Mouse (Mus musculus) CD4-positive, CD25-positive, alpha-beta regulatory T cell, adult 2 months (primary cell): Measurements from ENCODE around the gene Car2.

Experiments used
- DNase-seq: peaks from one replicate; pipeline ENCODE4 v3.0.0-alpha.2; 2012; ENCODE audit warnings: low read depth, low spot score

Car2 gene

GRCm38 (mm10) chr3:14878749-14879223, 7.3 kb upstream of the Car2 start:
- DNase-seq = no peak

DNA sequence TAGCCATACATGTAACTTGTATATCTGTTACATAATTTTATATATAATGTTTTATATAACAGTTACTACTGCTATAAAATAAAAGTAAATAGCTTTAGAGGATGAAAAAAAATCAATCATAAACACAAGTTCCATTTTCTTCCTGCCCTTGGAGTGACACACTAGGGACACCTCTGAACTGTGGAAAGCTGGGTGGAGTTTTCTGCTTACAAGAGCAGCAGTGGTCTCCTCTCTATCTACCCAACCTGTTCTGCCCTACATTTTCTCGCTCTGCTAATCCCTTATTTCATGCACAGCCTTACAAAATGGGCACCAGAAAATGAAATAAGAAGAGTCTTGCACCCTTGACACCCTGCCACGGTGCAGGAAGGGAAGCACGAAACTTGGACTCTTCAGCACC, 6.8 kb upstream of the Car2 start:
- no peak for DNase-seq

DNA sequence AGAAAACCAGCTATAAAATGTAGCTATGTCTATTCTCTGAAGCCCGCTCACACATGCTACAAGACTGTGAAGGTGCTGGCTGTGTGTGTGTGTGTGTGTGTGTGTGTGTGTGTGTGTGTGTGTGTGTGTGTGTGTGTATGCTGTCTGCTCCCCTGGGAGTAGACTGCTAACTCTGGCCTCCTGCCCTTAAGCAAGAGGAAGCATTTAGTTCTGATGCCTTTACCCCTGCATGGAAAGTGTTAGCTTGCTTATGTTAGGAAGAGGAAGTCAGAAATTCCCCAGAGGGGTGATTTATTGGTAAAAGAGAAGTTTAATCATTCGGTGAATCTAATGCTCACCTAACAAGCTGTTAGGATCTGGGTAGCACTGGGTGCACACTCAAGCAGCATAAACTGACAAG, 5.8 kb upstream of the Car2 start:
- DNase-seq = no peak

- DNase-seq = no peak
These were observed 4.1 kb upstream of the Car2 start for GRCm38 (mm10) chr3:14882005-14882404.

GRCm38 (mm10) chr3:14882756-14883155, 3.3 kb upstream of the Car2 start:
- no peak for DNase-seq

DNA sequence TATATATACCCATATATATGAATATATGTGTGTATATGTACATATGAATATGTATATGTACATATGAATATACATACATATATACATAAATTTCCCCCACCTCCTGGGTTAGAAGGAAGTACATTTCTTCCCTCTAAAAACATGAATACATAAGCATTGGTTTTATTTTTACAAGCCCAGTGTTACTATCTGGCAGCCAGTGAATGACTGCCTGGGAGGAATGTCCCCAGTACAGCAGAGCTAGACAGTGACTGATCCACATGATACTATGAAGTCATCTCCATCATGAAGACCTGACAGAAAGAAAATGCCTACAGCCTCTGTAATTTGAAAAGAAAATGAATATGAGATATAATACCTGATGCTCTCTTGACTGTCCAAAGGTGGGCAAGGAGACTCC, 1.2 kb upstream of the Car2 start:
- DNase-seq = no peak

- DNase-seq = peak; percentile 19
These were observed 1.1 kb downstream of the Car2 start for GRCm38 (mm10) chr3:14887134-14887666.

- no peak for DNase-seq
These were observed 1.7 kb downstream of the Car2 start for GRCm38 (mm10) chr3:14887686-14888295.

DNA sequence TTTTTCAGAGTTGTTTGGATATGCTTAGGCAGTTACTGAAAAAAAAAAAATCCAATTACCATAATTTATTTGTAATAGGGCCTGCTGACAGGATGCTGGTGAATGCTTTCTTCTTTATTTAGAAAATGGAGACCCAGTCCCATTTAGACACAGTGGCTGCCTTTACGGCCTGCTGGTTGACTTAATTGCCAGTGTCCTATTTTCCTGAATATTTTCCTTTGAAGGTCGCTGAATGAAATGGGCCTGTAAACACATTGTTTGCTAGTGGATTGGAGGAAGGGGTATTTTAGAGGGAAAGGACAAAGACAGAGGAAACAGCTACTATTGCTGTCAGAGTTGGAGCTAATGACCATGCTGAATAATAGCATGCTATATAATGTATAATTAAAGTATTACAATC, 2.5 kb downstream of the Car2 start:
- no peak for DNase-seq

DNA sequence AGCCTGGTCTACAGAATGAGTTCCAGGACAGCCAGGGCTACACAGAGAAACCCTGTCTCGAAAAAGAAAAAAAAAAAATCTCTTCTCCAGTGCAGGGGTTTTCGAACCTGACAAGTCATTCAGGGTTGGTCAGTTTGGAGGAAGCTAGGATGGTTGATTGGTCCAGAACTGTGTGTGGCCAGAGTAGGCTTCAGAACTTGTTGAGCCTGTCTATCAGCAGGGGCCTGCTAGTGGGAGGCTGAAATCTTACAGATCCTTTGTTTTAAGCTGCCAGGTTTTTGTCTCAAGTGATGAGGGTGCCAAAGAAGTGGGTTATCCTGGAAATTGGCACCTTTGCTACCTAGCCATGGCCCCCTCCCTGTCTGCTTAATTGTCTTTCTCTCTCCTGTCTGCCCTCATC, 3.0 kb downstream of the Car2 start:
- DNase-seq = no peak

- no peak for DNase-seq
These were observed 3.8 kb downstream of the Car2 start for GRCm38 (mm10) chr3:14889716-14890409.

DNA sequence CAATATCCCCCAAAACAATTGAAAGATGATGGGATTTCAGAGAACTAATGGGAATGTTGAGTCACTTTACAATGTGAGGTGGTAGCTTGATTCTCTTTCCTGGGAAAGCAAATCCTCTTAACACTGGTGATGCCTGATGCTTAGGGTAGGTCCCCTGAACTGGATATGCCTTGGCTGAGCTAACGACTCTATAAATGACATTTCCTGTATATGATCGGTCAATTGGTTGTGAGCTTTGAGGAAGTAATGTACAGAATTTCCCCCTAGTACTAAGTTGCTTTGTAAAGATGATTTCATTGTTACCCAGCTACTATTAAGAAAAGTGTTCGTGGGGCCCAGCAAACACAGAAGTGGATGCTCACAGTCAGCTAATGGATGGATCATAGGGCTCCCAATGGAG, 6.9 kb downstream of the Car2 start:
- no peak for DNase-seq

- DNase-seq = no peak
These were observed 7.6 kb downstream of the Car2 start for GRCm38 (mm10) chr3:14893700-14894099.

- DNase-seq = no peak
These were observed 9.3 kb downstream of the Car2 start for GRCm38 (mm10) chr3:14895333-14895732.

- DNase-seq = no peak
These were observed 11.7 kb downstream of the Car2 start for GRCm38 (mm10) chr3:14897770-14898169.

- DNase-seq = no peak
These were observed 17.3 kb downstream of the Car2 start for GRCm38 (mm10) chr3:14903380-14903779.

DNA sequence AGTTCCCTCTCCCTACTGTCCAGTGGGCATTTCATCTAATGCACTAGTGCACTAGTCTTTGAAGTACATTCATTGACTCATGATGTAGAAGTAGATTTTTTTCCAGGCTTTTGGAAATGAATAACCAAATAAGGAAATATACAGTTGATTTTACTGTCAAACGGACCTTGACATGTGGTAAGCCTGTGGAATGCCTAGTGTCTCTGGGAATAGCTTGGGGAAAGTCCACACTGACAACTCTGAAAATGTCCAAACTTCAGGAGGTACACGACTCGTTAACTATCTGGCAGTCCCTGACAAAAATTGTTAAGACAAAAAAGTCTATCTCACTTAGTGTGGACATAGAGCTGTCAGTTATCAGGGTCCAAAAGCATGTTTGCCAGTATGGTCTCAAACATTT, 18.1 kb downstream of the Car2 start:
- DNase-seq = no peak

DNA sequence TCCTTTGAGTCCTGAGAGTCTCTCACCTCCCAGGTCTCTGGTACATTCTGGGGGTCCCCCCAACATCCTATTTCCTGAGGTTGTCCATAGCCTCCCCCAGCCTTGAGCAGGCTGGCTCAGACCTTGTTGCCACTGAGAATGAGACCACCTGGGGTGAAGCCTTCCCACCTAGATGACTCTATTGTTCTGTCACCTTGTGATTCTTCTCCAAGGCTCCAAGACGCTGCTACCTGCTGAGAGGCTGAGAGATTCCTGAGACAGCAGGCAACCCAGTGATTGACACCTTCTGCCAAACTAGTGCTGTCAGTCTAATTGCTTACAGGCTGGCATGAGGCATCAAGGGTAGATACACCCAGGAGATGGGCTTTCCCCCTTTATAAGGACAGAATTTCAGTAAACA, 21.2 kb downstream of the Car2 start:
- DNase-seq = no peak

- peak; percentile 38 for DNase-seq
These were observed 26.0 kb downstream of the Car2 start for GRCm38 (mm10) chr3:14911992-14912582.

DNA sequence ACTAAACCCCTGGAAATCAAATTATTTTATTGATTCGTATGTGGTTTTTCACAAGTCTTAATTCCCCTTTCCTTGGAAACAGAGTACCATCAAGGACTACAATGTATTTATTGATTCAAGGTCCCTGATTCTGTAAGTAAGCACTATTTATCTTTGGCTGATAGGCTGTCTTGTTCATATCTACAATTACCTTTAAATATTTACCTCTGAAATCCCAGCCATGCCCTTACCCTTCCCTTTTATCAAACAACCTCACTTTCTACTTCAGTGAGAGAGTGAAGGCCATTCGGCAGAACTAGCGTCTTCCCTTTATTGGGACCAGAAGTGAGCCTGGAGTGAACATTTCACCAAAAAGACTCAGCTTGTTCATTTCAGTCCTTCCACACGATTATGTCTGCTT, 27.7 kb downstream of the Car2 start:
- no peak for DNase-seq

DNA sequence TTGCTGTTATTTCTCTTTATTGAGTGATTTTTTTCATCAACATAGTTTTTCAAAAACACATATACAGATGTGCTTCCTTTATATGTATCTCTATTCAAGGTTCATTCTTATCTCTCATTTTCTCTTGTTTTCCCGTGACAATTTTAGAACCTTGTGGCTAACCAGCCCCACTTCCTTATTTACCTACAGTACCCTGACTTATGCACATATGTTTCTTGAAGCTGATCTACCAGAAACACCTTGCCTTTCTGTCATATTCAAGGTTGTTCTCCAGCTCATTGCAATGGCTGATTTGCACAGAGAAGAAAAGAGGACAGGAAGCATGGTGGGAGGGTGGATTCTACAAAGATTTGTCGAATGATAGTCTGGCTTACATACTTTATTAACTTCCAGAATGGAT, 29.3 kb downstream of the Car2 start:
- peak; percentile 17 for DNase-seq

DNA sequence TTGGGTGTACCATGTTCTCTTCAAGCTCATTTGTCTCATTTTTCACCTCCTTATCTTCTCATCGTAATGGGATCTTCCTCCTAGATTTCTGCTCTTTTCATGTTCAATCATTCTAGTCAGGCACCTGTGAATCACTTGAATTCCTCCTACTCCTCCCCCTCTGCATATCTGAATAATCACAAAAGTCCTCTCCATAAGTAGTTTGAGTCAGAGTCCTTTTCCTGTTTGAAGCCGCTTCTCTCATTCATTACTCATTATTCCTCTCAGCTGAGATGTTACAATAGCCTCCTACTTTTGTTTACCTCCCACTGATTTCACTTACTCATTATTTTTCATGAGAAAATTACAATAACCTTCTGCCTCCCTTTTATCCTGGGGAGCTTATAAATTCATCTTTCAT, 31.2 kb downstream of the Car2 start:
- no peak for DNase-seq

- no peak for DNase-seq
These were observed 58.6 kb downstream of the Car2 start for GRCm38 (mm10) chr3:14944706-14945105.
